Mouse (Mus musculus): Measurements from ENCODE around the gene Trpc5. TPM values are rescaled to one million over a fixed set of nuclear protein-coding genes. Genes with fewer than 3 reads are reported as not detected.

Gene Trpc5
- total RNA-seq, 4 experiments from 2014 or later: 27.7 to 31.3 (median 29.5) TPM

DNA sequence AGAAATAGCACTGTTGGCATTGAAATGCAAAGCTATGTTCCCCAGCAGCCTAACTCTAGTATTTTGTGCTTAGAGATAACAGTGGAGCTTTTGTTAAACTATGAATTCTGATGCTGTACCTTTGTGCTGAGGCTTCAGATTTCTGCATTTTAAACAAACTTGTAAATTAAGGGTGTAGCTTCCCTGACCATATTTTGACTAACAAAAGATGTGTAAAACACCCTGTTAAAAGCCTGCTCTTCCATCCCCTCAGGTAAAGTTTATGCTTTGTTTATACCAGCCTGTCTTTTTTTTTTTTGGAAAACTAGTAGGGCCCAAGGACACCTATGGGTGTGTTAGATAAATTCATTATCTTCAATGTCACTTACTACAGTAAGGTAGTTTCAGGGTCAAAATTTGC lies 350.0 kb downstream of the Trpc5 start:
- DNase-seq (ENCODE audit: low spot score in 2 of 2): no peak

DNA sequence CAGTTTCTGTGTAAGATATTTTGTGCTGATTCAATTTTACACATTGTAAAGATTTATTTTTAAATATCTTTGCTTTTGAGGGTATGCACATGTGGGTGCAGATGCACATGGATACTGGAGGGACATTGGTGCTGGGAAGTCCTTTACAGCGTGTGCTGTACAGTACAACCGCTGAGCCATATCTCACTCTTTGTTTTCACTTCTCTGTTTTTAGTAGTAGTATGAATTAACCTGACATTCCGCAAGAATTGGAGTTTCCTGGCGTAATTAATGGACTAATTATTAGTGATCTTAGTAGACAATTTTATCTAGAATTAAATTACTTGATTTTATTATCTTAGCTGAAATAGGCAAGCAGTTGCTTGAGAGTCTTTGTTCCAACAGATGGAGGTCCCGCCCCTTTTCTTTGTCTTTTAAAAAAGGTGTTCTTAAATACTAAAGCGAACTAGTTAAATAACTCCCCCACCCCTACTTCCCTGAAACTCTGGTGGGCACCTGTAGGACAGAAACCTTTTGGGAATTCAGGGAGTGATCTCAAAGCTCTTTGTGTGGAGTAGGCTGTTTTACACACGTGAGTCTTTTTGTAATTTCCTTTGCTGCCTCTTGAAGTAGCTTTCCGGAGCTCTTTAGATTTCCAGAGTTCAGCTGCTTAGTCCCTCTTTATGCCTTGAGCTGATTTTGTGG lies 352.5 kb downstream of the Trpc5 start:
- no peak for DNase-seq (ENCODE audit: low spot score in 2 of 2)

Other genes starting within 250 kb of the Trpc5 start
- gene Trpc5os, start 231.6 kb downstream of the Trpc5 start, total RNA-seq (2022): not detected
- 1 to 10 TPM; 2.6 to 3.6 (median 3.2) TPM for gene Rtl4, start 727 bp upstream of the Trpc5 start, total RNA-seq (2022)